In genomic region chr13:97604451-97604850, GRCm38 (mm10) we compare ENCODE assay signal across 11 mouse cellular contexts.
DNase-seq lines count a peak whose midpoint lies in the region.
"Had no signal": no experiment of that assay in that cellular context is flagged by ENCODE, and none has a peak within 500 bp of the region (broad histone marks: within the 10 kb centered on the region; RNA-seq: fewer than 3 reads in every experiment).

No protein-coding gene starts in this region.

- peak; percentile 52 for DNase-seq in gastrocnemius, adult 18-20 months (ENCODE audit: low spot score)
- no peak for DNase-seq in gastrocnemius, postnatal 25 days
- peak; percentile 14 for DNase-seq in urinary bladder, postnatal 14 days (ENCODE audit: low spot score)
- no peak for DNase-seq in urinary bladder, postnatal 4 days (ENCODE audit: low spot score in 2 of 2)
- peak; percentile 58 for DNase-seq in adipocyte (ENCODE audit: low spot score)
- DNase-seq in cerebellum, postnatal 4 days (ENCODE audit: low spot score in 2 of 2), result no peak
- no peak for DNase-seq in kidney, postnatal 10 days
- DNase-seq: cerebellum, adult 2 months; lung, postnatal 10 days; right cerebral cortex, adult 18-20 months; thymus, postnatal 14 days had no signal

Comparison
In these comparisons a context has a peak if more than half of its experiments do, and no peak if none do; other contexts are left out.
1. DNase-seq: peak in gastrocnemius, adult 18-20 months (single experiment), urinary bladder, postnatal 14 days (single experiment) and adipocyte (single experiment); none in gastrocnemius, postnatal 25 days (single experiment), urinary bladder, postnatal 4 days (0 of 2), cerebellum, postnatal 4 days (0 of 2) and kidney, postnatal 10 days (single experiment).